Mouse (Mus musculus) midbrain, embryonic 11.5 days (tissue): Measurements from ENCODE around the gene Cnppd1. TPM values are rescaled to one million over a fixed set of nuclear protein-coding genes. Genes with fewer than 3 reads are reported as not detected.
A peak's percentile ranks its signal among the peaks of the same experiment; 100 is the strongest.

Source experiments
- ATAC-seq: fragments of 200-750 bp; cut with Nextera tagmentation; 2 replicates; pipeline ENCODE4 v1.8.0; 2017; ENCODE audit warnings: moderate TSS enrichment, moderate library complexity; ENCODE audit not compliant: low FRiP score
- DNase-seq: peaks from one replicate; pipeline ENCODE4 v3.0.0; 2015; ENCODE audit warnings: low spot score; ENCODE audit errors: missing footprints
- H3K27ac ChIP-seq: fragments of 300-500 bp; sonication (generic); 2 replicates; pipeline ENCODE4 v1.5.1; 2014; ENCODE audit warnings: low read depth, low read length
- H3K27me3 ChIP-seq: fragments of 300-500 bp; sonication (generic); 2 replicates; pipeline ENCODE4 v1.6.1; 2014; ENCODE audit warnings: mild to moderate bottlenecking, low read length, moderate library complexity, mixed read lengths; ENCODE audit not compliant: control insufficient read depth, insufficient read depth
- H3K36me3 ChIP-seq: fragments of 300-500 bp; sonication (generic); 2 replicates; pipeline ENCODE4 v1.6.1; 2014; ENCODE audit warnings: mild to moderate bottlenecking, low read length, moderate library complexity, mixed read lengths; ENCODE audit not compliant: control insufficient read depth, insufficient read depth
- H3K4me1 ChIP-seq: fragments of 300-500 bp; sonication (generic); 2 replicates; pipeline ENCODE4 v1.6.1; 2014; ENCODE audit warnings: low read length; ENCODE audit not compliant: control insufficient read depth, insufficient read depth
- H3K4me2 ChIP-seq: fragments of 300-500 bp; sonication (generic); 2 replicates; pipeline ENCODE4 v1.6.1; 2014; ENCODE audit warnings: mild to moderate bottlenecking, moderate library complexity
- H3K4me3 ChIP-seq: fragments of 300-500 bp; sonication (generic); 2 replicates; pipeline ENCODE4 v1.5.1; 2014; ENCODE audit warnings: low read depth, low read length
- H3K9ac ChIP-seq: fragments of 300-500 bp; sonication (generic); 2 replicates; pipeline ENCODE4 v1.6.1; 2014; ENCODE audit warnings: low read length
- H3K9me3 ChIP-seq: fragments of 300-500 bp; sonication (generic); 2 replicates; pipeline ENCODE4 v1.6.1; 2016; ENCODE audit warnings: low read length; ENCODE audit not compliant: control insufficient read depth
- WGBS: fragments of 180-500 bp; shearing (Covaris S2); extraction: QIAGEN DNeasy Blood & Tissue Kit; methylation state at CpG from one replicate; pipeline ENCODE4 v1.1.7; 2014; 5-methylcytosine and 5-hydroxymethylcytosine counted together
- polyA plus RNA-seq: library from polyadenylated mRNA; unstranded; fragments of >200 nt; fragmentation: Nextera tagmentation; extraction: Ambion mirVana; gene quantifications from 2 replicates; pipeline ENCODE4 v1.2.1, GENCODE M21; 2014

The Cnppd1 gene
- 45.5 and 49.8 TPM in 2 replicates for polyA plus RNA-seq

- ATAC-seq (peak; percentile 89), DNase-seq (peak; percentile 100)
- Histone ChIP-seq H3K4me1 (peaks cover 16% of the 10 kb centered on the region), H3K27me3 (no peaks in the 10 kb centered on the region), H3K9ac (peak within 1 kb of the TSS; percentile 95), H3K4me3 (peak within 1 kb of the TSS; percentile 86), H3K4me2 (peak within 1 kb of the TSS; percentile 97), H3K27ac (peak within 1 kb of the TSS; percentile 94), H3K36me3 (peaks cover 17% of the 10 kb centered on the region), H3K9me3 (no peaks in the 10 kb centered on the region)
- WGBS = under 1% methylated on average over 90 of the region's 91 CpGs
Observed at GRCm38 (mm10) chr1:75142301-75143261, at the start of gene Cnppd1, which contains the start of gene Retreg2. TSS of gene Cnppd1 (minus strand) at chr1:75142711. TSS of gene Retreg2 (plus strand) at chr1:75142778.

- WGBS = under 1% methylated on average over 56 of the region's 56 CpGs
- H3K27me3 ChIP-seq = no peaks in the 10 kb centered on the region
- H3K36me3 ChIP-seq = peaks cover 7% of the 10 kb centered on the region
Observed at GRCm38 (mm10) chr1:75191622-75192402, 49.3 kb upstream of the Cnppd1 start, which contains the start of the genes Ankzf1 and Atg9a. TSS of gene Ankzf1 (plus strand) at chr1:75192151. TSS of gene Atg9a (minus strand) at chr1:75192196.

GRCm38 (mm10) chr1:75191258-75191621 lies 48.7 kb upstream of the Cnppd1 start:
- Histone ChIP-seq H3K4me2 (peak overlapping the region; percentile 80), H3K27ac (peak overlapping the region; percentile 75), H3K4me1 (peaks cover 15% of the 10 kb centered on the region; the same call in 1 of the 2 replicates), H3K4me3 (peak overlapping the region; percentile 61), H3K27me3 (no peaks in the 10 kb centered on the region), H3K9me3 (no peaks in the 10 kb centered on the region), H3K9ac (peak overlapping the region; percentile 86), H3K36me3 (peaks cover 1% of the 10 kb centered on the region)
- 48% methylated on average over 5 of the region's 5 CpGs for WGBS
- ATAC-seq (no peak), DNase-seq (no peak)

More at GRCm38 (mm10) chr1:75191622-75192402, 49.3 kb upstream of the Cnppd1 start, which contains the start of the genes Ankzf1 and Atg9a:
- Histone ChIP-seq H3K9me3 (no peaks in the 10 kb centered on the region), H3K4me2 (peak within 1 kb of the TSS; percentile 99), H3K4me3 (peak within 1 kb of the TSS; percentile 61), H3K4me1 (peaks cover 15% of the 10 kb centered on the region; the same call in 1 of the 2 replicates), H3K9ac (peak within 1 kb of the TSS; percentile 86), H3K27ac (peak within 1 kb of the TSS; percentile 75)
- peak; percentile 100 for ATAC-seq
- DNase-seq = peak; percentile 98

- Histone ChIP-seq H3K9ac (no peak overlapping the region; the same call in 1 of the 2 replicates), H3K4me3 (no peak overlapping the region), H3K4me2 (peak overlapping the region; percentile 80), H3K36me3 (no peaks in the 10 kb centered on the region; the same call in none of the 2 replicates), H3K9me3 (no peaks in the 10 kb centered on the region), H3K4me1 (peaks cover 15% of the 10 kb centered on the region; the same call in 1 of the 2 replicates), H3K27ac (no peak overlapping the region), H3K27me3 (no peaks in the 10 kb centered on the region)
- WGBS = 66% methylated on average over 2 of the region's 2 CpGs
- ATAC-seq = no peak
- DNase-seq = no peak
Observed at GRCm38 (mm10) chr1:75190577-75190976, 48.1 kb upstream of the Cnppd1 start.

- H3K36me3 ChIP-seq = peaks cover 4% of the 10 kb centered on the region
- no peaks in the 10 kb centered on the region for H3K9me3 ChIP-seq
- no peak overlapping the region for H3K9ac ChIP-seq
- DNase-seq (no peak), ATAC-seq (no peak)
- 93% methylated on average over 2 of the region's 2 CpGs for WGBS
- H3K27ac ChIP-seq = no peak overlapping the region
- no peaks in the 10 kb centered on the region for H3K27me3 ChIP-seq
- H3K4me2 ChIP-seq = no peak overlapping the region
- H3K4me3 ChIP-seq = no peak overlapping the region
- peaks cover 12% of the 10 kb centered on the region; the same call in 1 of the 2 replicates for H3K4me1 ChIP-seq
Observed at GRCm38 (mm10) chr1:75187914-75188483, 45.5 kb upstream of the Cnppd1 start.

GRCm38 (mm10) chr1:75187126-75187525 lies 44.6 kb upstream of the Cnppd1 start:
- Histone ChIP-seq H3K36me3 (peaks cover 9% of the 10 kb centered on the region), H3K9ac (no peak overlapping the region), H3K4me3 (no peak overlapping the region), H3K27me3 (no peaks in the 10 kb centered on the region), H3K27ac (no peak overlapping the region), H3K9me3 (no peaks in the 10 kb centered on the region), H3K4me1 (peaks cover 8% of the 10 kb centered on the region; the same call in 1 of the 2 replicates), H3K4me2 (no peak overlapping the region)
- ATAC-seq (no peak), DNase-seq (no peak)

GRCm38 (mm10) chr1:75185495-75185894 lies 43.0 kb upstream of the Cnppd1 start:
- no peak overlapping the region for H3K9ac ChIP-seq
- no peaks in the 10 kb centered on the region for H3K27me3 ChIP-seq
- H3K4me2 ChIP-seq = no peak overlapping the region
- H3K4me3 ChIP-seq = no peak overlapping the region
- 97% methylated on average over 11 of the region's 11 CpGs for WGBS
- H3K9me3 ChIP-seq = no peaks in the 10 kb centered on the region
- ATAC-seq (no peak), DNase-seq (no peak)
- peaks cover 4% of the 10 kb centered on the region; the same call in 1 of the 2 replicates for H3K4me1 ChIP-seq
- H3K36me3 ChIP-seq = peaks cover 11% of the 10 kb centered on the region
- H3K27ac ChIP-seq = no peak overlapping the region

GRCm38 (mm10) chr1:75182160-75182559 lies 39.6 kb upstream of the Cnppd1 start:
- no peak overlapping the region for H3K4me2 ChIP-seq
- no peaks in the 10 kb centered on the region for H3K9me3 ChIP-seq
- peaks cover 11% of the 10 kb centered on the region; the same call in 1 of the 2 replicates for H3K36me3 ChIP-seq
- DNase-seq (no peak), ATAC-seq (no peak)
- H3K9ac ChIP-seq = no peak overlapping the region
- H3K27ac ChIP-seq = no peak overlapping the region
- 78% methylated on average over 4 of the region's 4 CpGs for WGBS
- no peaks in the 10 kb centered on the region for H3K27me3 ChIP-seq
- peaks cover 16% of the 10 kb centered on the region for H3K4me1 ChIP-seq
- H3K4me3 ChIP-seq = no peak overlapping the region
